Mouse (Mus musculus): ENCODE data around the gene Spock1.

- no peak for TF ChIP-seq POLR2A (IDR thresholded peaks at IDR 0.05; ENCODE audit: low read depth, low read length)
- no peak for TF ChIP-seq CTCF (IDR thresholded peaks at IDR 0.05; ENCODE audit: borderline replicate concordance, insufficient read depth, low read length)
Measured at GRCm38 (mm10) chr13:57876966-57877365, 31.2 kb downstream of the Spock1 start.
